Mouse (Mus musculus) layer of hippocampus, postnatal 25 days (tissue): Measurements from ENCODE around the gene Lrrc36. TPM values are rescaled to one million over a fixed set of nuclear protein-coding genes. Genes with fewer than 3 reads are reported as not detected.

Experiments
- total RNA-seq, 2 experiments: library from RNA; stranded (reverse); gene quantifications; 2 replicates each; pipeline ENCODE4 v1.2.3; 2021

The Lrrc36 gene
- total RNA-seq, 2 experiments from 2014 or later, result 0.34 to 0.59 TPM

Other genes starting within 250 kb of the Lrrc36 start
- 10 to 100 TPM; 22.0 to 22.1 TPM for gene Cbfb, start 242.9 kb upstream of the Lrrc36 start, total RNA-seq
- gene D230025D16Rik, start 188.4 kb upstream of the Lrrc36 start, total RNA-seq, result 10 to 100 TPM; 35.4 to 36.4 TPM
- gene B3gnt9, start 158.4 kb upstream of the Lrrc36 start, total RNA-seq, result 1 to 10 TPM; 4.0 to 4.4 TPM
- 10 to 100 TPM in 1 of 2 experiments, 1 to 10 TPM in 1; 4.6 to 10.9 TPM for gene Tradd, start 149.0 kb upstream of the Lrrc36 start, total RNA-seq
- under 1 TPM; 0.69 to 0.94 TPM for gene Fbxl8, start 148.9 kb upstream of the Lrrc36 start, total RNA-seq
- 1 to 10 TPM; 4.1 to 5.0 TPM for gene Hsf4, start 143.8 kb upstream of the Lrrc36 start, total RNA-seq
- gene Nol3, start 137.4 kb upstream of the Lrrc36 start, total RNA-seq, result 1 to 10 TPM; 6.8 to 7.8 TPM
- 10 to 100 TPM; 21.7 to 24.4 TPM for gene 4931428F04Rik, start 123.7 kb upstream of the Lrrc36 start, total RNA-seq
- gene Exoc3l, start 117.5 kb upstream of the Lrrc36 start, total RNA-seq, result 1 to 10 TPM in 1 of 2 experiments, under 1 TPM in 1; 0.98 to 1.3 TPM
- gene E2f4, start 115.9 kb upstream of the Lrrc36 start, total RNA-seq, result 10 to 100 TPM; 31.4 to 34.7 TPM
- gene Elmo3, start 108.0 kb upstream of the Lrrc36 start, total RNA-seq, result under 1 TPM; 0.61 to 0.64 TPM
- gene Lrrc29, start 87.3 kb upstream of the Lrrc36 start, total RNA-seq, result 1 to 10 TPM; 4.0 to 9.2 TPM
- 10 to 100 TPM; 40.7 to 45.2 TPM for gene Tmem208, start 87.2 kb upstream of the Lrrc36 start, total RNA-seq
- gene Fhod1, start 65.6 kb upstream of the Lrrc36 start, total RNA-seq, result 1 to 10 TPM; 1.7 to 2.8 TPM
- 10 to 100 TPM; 12.5 to 13.4 TPM for gene Slc9a5, start 64.7 kb upstream of the Lrrc36 start, total RNA-seq
- 1 to 10 TPM in 1 of 2 experiments, under 1 TPM in 1; 0.49 to 1.1 TPM for gene Plekhg4, start 40.3 kb upstream of the Lrrc36 start, total RNA-seq
- not detected for gene Kctd19, start 69 bp upstream of the Lrrc36 start, total RNA-seq
- gene Tppp3, start 58.0 kb downstream of the Lrrc36 start, total RNA-seq, result 10 to 100 TPM; 26.7 to 33.7 TPM
- 10 to 100 TPM; 27.6 to 34.0 TPM for gene Zdhhc1, start 83.3 kb downstream of the Lrrc36 start, total RNA-seq
- under 1 TPM in 1 of 2 experiments, not detected in 1; 0.15 TPM for gene Hsd11b2, start 105.2 kb downstream of the Lrrc36 start, total RNA-seq
- 100 to 1,000 TPM; 293 to 332 TPM for gene Atp6v0d1, start 152.5 kb downstream of the Lrrc36 start, total RNA-seq
- gene Ripor1, start 191.7 kb downstream of the Lrrc36 start, total RNA-seq, result 10 to 100 TPM; 83.2 to 92.9 TPM
- gene Ctcf, start 223.0 kb downstream of the Lrrc36 start, total RNA-seq, result 10 to 100 TPM; 63.3 to 71.7 TPM
- not detected for gene Agrp, start 223.8 kb downstream of the Lrrc36 start, total RNA-seq